Mouse (Mus musculus) hindbrain, postnatal 0 days (tissue): ENCODE results near the gene Olfr887. TPM values are rescaled to one million over a fixed set of nuclear protein-coding genes. Genes with fewer than 3 reads are reported as not detected.

Experiments
- ATAC-seq: fragments of 200-750 bp; cut with Nextera tagmentation; 2 replicates; pipeline ENCODE4 v1.8.0; 2017; ENCODE audit warnings: mild to moderate bottlenecking, moderate TSS enrichment, moderate library complexity
- DNase-seq: peaks from one replicate; pipeline ENCODE4 v3.0.0-alpha.2; 2015; ENCODE audit warnings: low spot score
- H3K27ac ChIP-seq: fragments of 300-500 bp; sonication (generic); 2 replicates; pipeline ENCODE4 v1.5.1; 2014; ENCODE audit warnings: mild to moderate bottlenecking
- H3K27me3 ChIP-seq: fragments of 300-500 bp; sonication (generic); 2 replicates; pipeline ENCODE4 v1.6.1; 2014; ENCODE audit warnings: low read length, mixed read lengths; ENCODE audit not compliant: insufficient read depth
- H3K36me3 ChIP-seq: fragments of 300-500 bp; sonication (generic); 2 replicates; pipeline ENCODE4 v1.6.1; 2014; ENCODE audit warnings: low read length, mixed read lengths; ENCODE audit not compliant: insufficient read depth
- H3K4me1 ChIP-seq: fragments of 300-500 bp; sonication (generic); 2 replicates; pipeline ENCODE4 v1.6.1; 2014; ENCODE audit warnings: antibody characterized with exemption, low read length, mixed read lengths; ENCODE audit not compliant: insufficient read depth
- H3K4me2 ChIP-seq: fragments of 300-500 bp; sonication (generic); 2 replicates; pipeline ENCODE4 v1.6.1; 2014; ENCODE audit warnings: low read depth, mild to moderate bottlenecking, low read length, moderate library complexity, mixed read lengths
- H3K4me3 ChIP-seq: fragments of 300-500 bp; sonication (generic); 2 replicates; pipeline ENCODE4 v1.5.1; 2014; ENCODE audit warnings: low read length
- H3K9ac ChIP-seq: fragments of 300-500 bp; sonication (generic); replicated peaks from 2 replicates; pipeline ENCODE4 v1.6.1; 2014; ENCODE audit warnings: mild to moderate bottlenecking, low read length, moderate library complexity, mixed read lengths
- H3K9me3 ChIP-seq: fragments of 300-500 bp; sonication (generic); 2 replicates; pipeline ENCODE4 v1.6.1; 2016; ENCODE audit warnings: low read length, mixed read lengths
- CTCF ChIP-seq: IDR thresholded peaks from 2 replicates; pipeline ENCODE4 v1.5.1; 2016; ENCODE audit warnings: antibody characterized with exemption, control low read depth, low read depth
- WGBS: fragments of 180-500 bp; shearing (Covaris S2); extraction: QIAGEN DNeasy Blood & Tissue Kit; methylation state at CpG from one replicate; pipeline ENCODE4 v1.1.7; 2014; 5-methylcytosine and 5-hydroxymethylcytosine counted together
- polyA plus RNA-seq: library from polyadenylated mRNA; unstranded; fragments of >200 nt; fragmentation: Nextera tagmentation; extraction: Ambion mirVana; gene quantifications from 2 replicates; pipeline ENCODE4 v1.2.1, GENCODE M21; 2015
- total RNA-seq: library from RNA; depleted of rRNA; stranded (reverse); fragments of >200 nt; gene quantifications from 2 replicates; pipeline ENCODE4 v1.2.3, GENCODE M21; 2014; rRNA removed

Gene Olfr887
- total RNA-seq (not detected in 2 replicates), polyA plus RNA-seq (not detected in 2 replicates)

- no peaks in the 10 kb centered on the region for H3K4me1 ChIP-seq
- WGBS: 73% methylated on average over 1 of the region's 1 CpGs
- no peak for ATAC-seq
- H3K9me3 ChIP-seq: no peaks in the 10 kb centered on the region
- no peak within 1 kb of the TSS for H3K9ac ChIP-seq
- no peak for TF ChIP-seq CTCF
- no peaks in the 10 kb centered on the region for H3K36me3 ChIP-seq
- no peak for DNase-seq
- H3K4me2 ChIP-seq: no peak within 1 kb of the TSS
- H3K27me3 ChIP-seq: no peaks in the 10 kb centered on the region
- H3K27ac ChIP-seq: no peak within 1 kb of the TSS
- H3K4me3 ChIP-seq: no peak within 1 kb of the TSS
Observed at GRCm38 (mm10) chr9:38083772-38084171, at the start of gene Olfr887. TSS of gene Olfr887 (plus strand) at chr9:38084072.

DNA sequence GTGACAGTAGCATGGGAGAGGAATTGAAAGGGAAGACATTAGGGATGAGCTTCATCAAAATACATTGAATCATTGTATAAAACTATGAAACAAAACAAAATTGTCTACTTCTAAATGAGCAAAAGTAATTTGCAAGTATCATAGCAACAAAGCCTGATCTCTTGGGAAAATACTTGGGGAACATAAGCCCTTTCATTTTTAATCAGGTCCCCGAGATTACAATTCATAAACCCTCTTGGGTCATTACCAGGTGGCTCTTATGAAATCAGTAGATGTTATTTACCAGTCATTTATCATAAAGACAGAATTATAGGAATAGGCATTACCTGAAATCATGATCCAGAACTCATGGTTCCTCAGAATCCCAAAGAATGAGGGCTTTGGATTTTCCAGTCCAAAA is 37.6 kb upstream of the Olfr887 start, which contains the start of gene Olfr884:
TSS of gene Olfr884 (plus strand) at position 301 of the 400 bp plus-strand sequence.
- H3K27ac ChIP-seq: no peak within 1 kb of the TSS
- H3K27me3 ChIP-seq: no peaks in the 10 kb centered on the region
- no peaks in the 10 kb centered on the region for H3K9me3 ChIP-seq
- no peak for TF ChIP-seq CTCF
- H3K9ac ChIP-seq: no peak within 1 kb of the TSS
- no peaks in the 10 kb centered on the region for H3K36me3 ChIP-seq
- 73% methylated on average over 1 of the region's 1 CpGs for WGBS
- H3K4me2 ChIP-seq: no peak within 1 kb of the TSS
- no peak for DNase-seq
- no peak for ATAC-seq
- H3K4me1 ChIP-seq: no peaks in the 10 kb centered on the region
- no peak within 1 kb of the TSS for H3K4me3 ChIP-seq

- H3K27me3 ChIP-seq: no peaks in the 10 kb centered on the region
- no peaks in the 10 kb centered on the region for H3K4me1 ChIP-seq
- H3K27ac ChIP-seq: no peak within 1 kb of the TSS
- H3K4me2 ChIP-seq: no peak within 1 kb of the TSS
- 91% methylated on average over 3 of the region's 3 CpGs for WGBS
- no peak within 1 kb of the TSS for H3K4me3 ChIP-seq
- H3K9me3 ChIP-seq: no peaks in the 10 kb centered on the region
- H3K36me3 ChIP-seq: no peaks in the 10 kb centered on the region
- no peak within 1 kb of the TSS for H3K9ac ChIP-seq
- no peak for DNase-seq
- TF ChIP-seq CTCF: no peak
- no peak for ATAC-seq
Observed at GRCm38 (mm10) chr9:38061022-38061421, 22.9 kb upstream of the Olfr887 start, which contains the start of gene Olfr885. TSS of gene Olfr885 (plus strand) at chr9:38061322.

- H3K27me3 ChIP-seq: no peaks in the 10 kb centered on the region
- 71% methylated on average over 1 of the region's 1 CpGs for WGBS
- no peak within 1 kb of the TSS for H3K4me3 ChIP-seq
- H3K36me3 ChIP-seq: no peaks in the 10 kb centered on the region
- no peaks in the 10 kb centered on the region for H3K4me1 ChIP-seq
- H3K9me3 ChIP-seq: no peaks in the 10 kb centered on the region
- no peak within 1 kb of the TSS for H3K4me2 ChIP-seq
- ATAC-seq (no peak), DNase-seq (no peak)
- no peak for TF ChIP-seq CTCF
- H3K9ac ChIP-seq: no peak within 1 kb of the TSS
- H3K27ac ChIP-seq: no peak within 1 kb of the TSS
Observed at GRCm38 (mm10) chr9:38107828-38108227, 24.0 kb downstream of the Olfr887 start, which contains the start of gene Olfr888. TSS of gene Olfr888 (plus strand) at chr9:38108128.

DNA sequence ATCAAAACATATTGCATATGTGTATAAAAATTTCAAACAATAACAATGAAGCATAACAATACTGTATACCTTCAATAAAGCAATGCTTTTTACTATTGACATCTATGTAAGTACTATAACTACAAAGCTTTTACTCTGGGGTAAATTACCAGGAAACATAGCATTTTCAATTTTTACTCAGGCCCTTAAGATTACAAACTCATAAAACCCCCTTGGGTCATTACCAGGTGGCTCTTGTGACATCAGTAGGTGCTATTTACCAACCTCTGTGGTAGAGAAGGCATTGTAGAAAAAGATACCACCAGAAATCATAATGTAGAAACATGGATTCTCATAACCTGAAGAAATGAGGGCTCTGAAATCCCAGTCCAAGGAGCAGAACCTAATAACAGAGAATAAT is 31.0 kb downstream of the Olfr887 start, which contains the start of gene Olfr889:
TSS of gene Olfr889 (plus strand) at position 301 of the 400 bp plus-strand sequence.
- Histone ChIP-seq H3K4me1 (no peaks in the 10 kb centered on the region), H3K9ac (no peak within 1 kb of the TSS), H3K9me3 (no peaks in the 10 kb centered on the region), H3K4me2 (no peak within 1 kb of the TSS), H3K27ac (no peak within 1 kb of the TSS), H3K4me3 (no peak within 1 kb of the TSS), H3K36me3 (no peaks in the 10 kb centered on the region), H3K27me3 (no peaks in the 10 kb centered on the region)
- ATAC-seq (no peak), DNase-seq (no peak)
- no peak for TF ChIP-seq CTCF

Other genes starting within 250 kb of the Olfr887 start
- not detected in 2 replicates for gene Olfr877, start 229.8 kb upstream of the Olfr887 start, total RNA-seq
- not detected in 2 replicates for gene Olfr877, start 229.8 kb upstream of the Olfr887 start, polyA plus RNA-seq
- not detected in 2 replicates for gene Olfr145, start 187.3 kb upstream of the Olfr887 start, total RNA-seq
- not detected in 2 replicates for gene Olfr145, start 187.3 kb upstream of the Olfr887 start, polyA plus RNA-seq
- gene Olfr878, start 166.2 kb upstream of the Olfr887 start, total RNA-seq: not detected in 2 replicates
- gene Olfr878, start 166.2 kb upstream of the Olfr887 start, polyA plus RNA-seq: not detected in 2 replicates
- not detected in 2 replicates for gene Olfr881, start 92.2 kb upstream of the Olfr887 start, total RNA-seq
- not detected in 2 replicates for gene Olfr881, start 92.2 kb upstream of the Olfr887 start, polyA plus RNA-seq
- gene Olfr883, start 58.3 kb upstream of the Olfr887 start, total RNA-seq: not detected in 2 replicates
- gene Olfr883, start 58.3 kb upstream of the Olfr887 start, polyA plus RNA-seq: not detected in 2 replicates
- gene Olfr884, start 37.5 kb upstream of the Olfr887 start, total RNA-seq: not detected in 2 replicates
- gene Olfr884, start 37.5 kb upstream of the Olfr887 start, polyA plus RNA-seq: not detected in 2 replicates
- not detected in 2 replicates for gene Olfr885, start 22.8 kb upstream of the Olfr887 start, total RNA-seq
- gene Olfr885, start 22.8 kb upstream of the Olfr887 start, polyA plus RNA-seq: not detected in 2 replicates
- not detected in 2 replicates for gene Olfr888, start 24.1 kb downstream of the Olfr887 start, total RNA-seq
- not detected in 2 replicates for gene Olfr888, start 24.1 kb downstream of the Olfr887 start, polyA plus RNA-seq
- gene Olfr889, start 31.1 kb downstream of the Olfr887 start, total RNA-seq: not detected in 2 replicates
- 0.13 and 0.14 TPM in 2 replicates for gene Olfr889, start 31.1 kb downstream of the Olfr887 start, polyA plus RNA-seq
- not detected in 2 replicates for gene Olfr890, start 58.4 kb downstream of the Olfr887 start, total RNA-seq
- not detected in 2 replicates for gene Olfr890, start 58.4 kb downstream of the Olfr887 start, polyA plus RNA-seq
- gene Olfr891, start 96.7 kb downstream of the Olfr887 start, total RNA-seq: not detected in 2 replicates
- gene Olfr891, start 96.7 kb downstream of the Olfr887 start, polyA plus RNA-seq: not detected in 2 replicates
- not detected in 2 replicates for gene Olfr893, start 124.3 kb downstream of the Olfr887 start, total RNA-seq
- gene Olfr893, start 124.3 kb downstream of the Olfr887 start, polyA plus RNA-seq: not detected in 2 replicates
- gene Olfr894, start 134.0 kb downstream of the Olfr887 start, total RNA-seq: not detected in 2 replicates
- not detected in 2 replicates for gene Olfr894, start 134.0 kb downstream of the Olfr887 start, polyA plus RNA-seq
- gene Olfr143, start 168.7 kb downstream of the Olfr887 start, total RNA-seq: not detected in 2 replicates
- not detected in 2 replicates for gene Olfr143, start 168.7 kb downstream of the Olfr887 start, polyA plus RNA-seq
- not detected in 2 replicates for gene Olfr895, start 183.8 kb downstream of the Olfr887 start, total RNA-seq
- not detected in 2 replicates for gene Olfr895, start 183.8 kb downstream of the Olfr887 start, polyA plus RNA-seq
- not detected in 2 replicates for gene Olfr896-ps1, start 207.0 kb downstream of the Olfr887 start, total RNA-seq
- gene Olfr896-ps1, start 207.0 kb downstream of the Olfr887 start, polyA plus RNA-seq: not detected in 2 replicates
- not detected in 2 replicates for gene Olfr25, start 245.0 kb downstream of the Olfr887 start, total RNA-seq
- not detected in 2 replicates for gene Olfr25, start 245.0 kb downstream of the Olfr887 start, polyA plus RNA-seq